Mouse (Mus musculus) embryonic facial prominence, embryonic 10.5 days (tissue): ENCODE data around the gene March11. TPM values are rescaled to one million over a fixed set of nuclear protein-coding genes. Genes with fewer than 3 reads are reported as not detected.
A peak's percentile ranks its signal among the peaks of the same experiment; 100 is the strongest.

Experiments used
- DNase-seq: peaks from one replicate; pipeline ENCODE4 v3.0.0-alpha.2; 2017; ENCODE audit warnings: low spot score
- H3K27ac ChIP-seq: fragments of 300-500 bp; sonication (generic); replicated peaks from 2 replicates; pipeline ENCODE4 v1.5.1; 2016; ENCODE audit warnings: mild to moderate bottlenecking
- H3K27me3 ChIP-seq: fragments of 300-500 bp; sonication (generic); replicated peaks from 2 replicates; pipeline ENCODE4 v1.6.1; 2016; ENCODE audit warnings: low read depth, mild to moderate bottlenecking; ENCODE audit not compliant: poor library complexity, severe bottlenecking
- H3K36me3 ChIP-seq: fragments of 300-500 bp; sonication (generic); replicated peaks from 2 replicates; pipeline ENCODE4 v1.6.1; 2016; ENCODE audit warnings: mild to moderate bottlenecking, moderate library complexity
- H3K4me1 ChIP-seq: fragments of 300-500 bp; sonication (generic); 2 replicates; pipeline ENCODE4 v1.6.1; 2016
- H3K4me3 ChIP-seq: fragments of 300-500 bp; sonication (generic); 2 replicates; pipeline ENCODE4 v1.5.1; 2016; ENCODE audit warnings: mild to moderate bottlenecking, moderate library complexity
- H3K9me3 ChIP-seq: fragments of 300-500 bp; sonication (generic); 2 replicates; pipeline ENCODE4 v1.6.1; 2016; ENCODE audit warnings: mild to moderate bottlenecking
- WGBS: fragments of 180-500 bp; shearing (Covaris S2); methylation state at CpG from one replicate; pipeline ENCODE4 v1.1.7; 2016; 5-methylcytosine and 5-hydroxymethylcytosine counted together
- polyA plus RNA-seq: library from polyadenylated mRNA; unstranded; fragments of >200 nt; fragmentation: Nextera tagmentation; extraction: Ambion mirVana; gene quantifications from 2 replicates; pipeline ENCODE4 v1.2.1, GENCODE M21; 2016

March11 gene
- polyA plus RNA-seq, 1 experiment from 2014 or later = 0.51 TPM

GRCm38 (mm10) chr15:26327157-26327556 is 18.3 kb downstream of the March11 start:
- H3K36me3 ChIP-seq = no peaks in the 10 kb centered on the region
- no peak overlapping the region for H3K27ac ChIP-seq
- WGBS = 81% methylated on average over 1 of the region's 1 CpGs
- no peaks in the 10 kb centered on the region for H3K4me1 ChIP-seq
- peak; percentile 12 for DNase-seq
- H3K27me3 ChIP-seq = no peaks in the 10 kb centered on the region
- no peaks in the 10 kb centered on the region for H3K9me3 ChIP-seq
- H3K4me3 ChIP-seq = no peak overlapping the region

GRCm38 (mm10) chr15:26335791-26336190 is 26.9 kb downstream of the March11 start:
- WGBS = 88% methylated on average over 3 of the region's 3 CpGs
- Histone ChIP-seq H3K27me3 (no peaks in the 10 kb centered on the region), H3K27ac (no peak overlapping the region), H3K4me3 (no peak overlapping the region), H3K4me1 (no peaks in the 10 kb centered on the region), H3K36me3 (no peaks in the 10 kb centered on the region), H3K9me3 (no peaks in the 10 kb centered on the region)
- DNase-seq = no peak

GRCm38 (mm10) chr15:26337775-26338174 is 28.9 kb downstream of the March11 start:
- 92% methylated on average over 2 of the region's 2 CpGs for WGBS
- no peaks in the 10 kb centered on the region for H3K4me1 ChIP-seq
- H3K9me3 ChIP-seq = no peaks in the 10 kb centered on the region
- no peak for DNase-seq
- no peaks in the 10 kb centered on the region for H3K27me3 ChIP-seq
- no peaks in the 10 kb centered on the region for H3K36me3 ChIP-seq
- no peak overlapping the region for H3K27ac ChIP-seq
- no peak overlapping the region for H3K4me3 ChIP-seq

GRCm38 (mm10) chr15:26338343-26338742 is 29.5 kb downstream of the March11 start:
- no peak overlapping the region for H3K4me3 ChIP-seq
- H3K27ac ChIP-seq = no peak overlapping the region
- H3K4me1 ChIP-seq = no peaks in the 10 kb centered on the region
- WGBS = 94% methylated on average over 4 of the region's 4 CpGs
- no peaks in the 10 kb centered on the region for H3K9me3 ChIP-seq
- no peak for DNase-seq
- no peaks in the 10 kb centered on the region for H3K36me3 ChIP-seq
- H3K27me3 ChIP-seq = no peaks in the 10 kb centered on the region

GRCm38 (mm10) chr15:26340490-26340889 is 31.6 kb downstream of the March11 start:
- WGBS = 87% methylated on average over 11 of the region's 11 CpGs
- Histone ChIP-seq H3K4me3 (no peak overlapping the region), H3K27me3 (no peaks in the 10 kb centered on the region), H3K4me1 (no peaks in the 10 kb centered on the region), H3K9me3 (no peaks in the 10 kb centered on the region), H3K36me3 (no peaks in the 10 kb centered on the region), H3K27ac (no peak overlapping the region)
- DNase-seq = no peak

GRCm38 (mm10) chr15:26340966-26341365 is 32.1 kb downstream of the March11 start:
- Histone ChIP-seq H3K27me3 (no peaks in the 10 kb centered on the region), H3K4me3 (no peak overlapping the region), H3K36me3 (no peaks in the 10 kb centered on the region), H3K4me1 (no peaks in the 10 kb centered on the region), H3K27ac (no peak overlapping the region), H3K9me3 (no peaks in the 10 kb centered on the region)
- WGBS = 89% methylated on average over 6 of the region's 6 CpGs
- DNase-seq = no peak

GRCm38 (mm10) chr15:26344329-26344728 is 35.5 kb downstream of the March11 start:
- WGBS = 86% methylated on average over 5 of the region's 5 CpGs
- no peaks in the 10 kb centered on the region for H3K4me1 ChIP-seq
- no peak overlapping the region for H3K4me3 ChIP-seq
- H3K36me3 ChIP-seq = no peaks in the 10 kb centered on the region
- no peak for DNase-seq
- H3K27ac ChIP-seq = no peak overlapping the region
- H3K9me3 ChIP-seq = no peaks in the 10 kb centered on the region
- no peaks in the 10 kb centered on the region for H3K27me3 ChIP-seq

GRCm38 (mm10) chr15:26353656-26354055 is 44.8 kb downstream of the March11 start:
- Histone ChIP-seq H3K27me3 (no peaks in the 10 kb centered on the region), H3K4me3 (no peak overlapping the region), H3K27ac (no peak overlapping the region), H3K9me3 (no peaks in the 10 kb centered on the region), H3K4me1 (no peaks in the 10 kb centered on the region), H3K36me3 (no peaks in the 10 kb centered on the region)
- no peak for DNase-seq

GRCm38 (mm10) chr15:26365344-26365743 is 56.5 kb downstream of the March11 start:
- no peaks in the 10 kb centered on the region for H3K9me3 ChIP-seq
- H3K4me3 ChIP-seq = no peak overlapping the region
- H3K27ac ChIP-seq = no peak overlapping the region
- 35% methylated on average over 7 of the region's 7 CpGs for WGBS
- no peaks in the 10 kb centered on the region for H3K36me3 ChIP-seq
- peak; percentile 23 for DNase-seq
- H3K27me3 ChIP-seq = no peaks in the 10 kb centered on the region
- peaks cover 5% of the 10 kb centered on the region; the same call in 1 of the 2 replicates for H3K4me1 ChIP-seq

- Histone ChIP-seq H3K9me3 (no peaks in the 10 kb centered on the region), H3K36me3 (no peaks in the 10 kb centered on the region), H3K27me3 (no peaks in the 10 kb centered on the region), H3K4me1 (peaks cover 5% of the 10 kb centered on the region; the same call in 1 of the 2 replicates), H3K4me3 (no peak overlapping the region), H3K27ac (no peak overlapping the region)
- no peak for DNase-seq
- 88% methylated on average over 5 of the region's 5 CpGs for WGBS
Observed at GRCm38 (mm10) chr15:26366511-26366910, 57.7 kb downstream of the March11 start.

GRCm38 (mm10) chr15:26373759-26374158 is 64.9 kb downstream of the March11 start:
- Histone ChIP-seq H3K9me3 (no peaks in the 10 kb centered on the region), H3K27me3 (no peaks in the 10 kb centered on the region), H3K27ac (no peak overlapping the region), H3K4me1 (no peaks in the 10 kb centered on the region), H3K4me3 (no peak overlapping the region), H3K36me3 (no peaks in the 10 kb centered on the region)
- no peak for DNase-seq
- 93% methylated on average over 5 of the region's 5 CpGs for WGBS

GRCm38 (mm10) chr15:26374232-26374631 is 65.4 kb downstream of the March11 start:
- DNase-seq = no peak
- Histone ChIP-seq H3K9me3 (no peaks in the 10 kb centered on the region), H3K4me1 (no peaks in the 10 kb centered on the region), H3K4me3 (no peak overlapping the region), H3K27me3 (no peaks in the 10 kb centered on the region), H3K36me3 (no peaks in the 10 kb centered on the region), H3K27ac (no peak overlapping the region)
- WGBS = 89% methylated on average over 2 of the region's 2 CpGs

GRCm38 (mm10) chr15:26374946-26375345 is 66.1 kb downstream of the March11 start:
- H3K27ac ChIP-seq = no peak overlapping the region
- H3K9me3 ChIP-seq = no peaks in the 10 kb centered on the region
- H3K36me3 ChIP-seq = no peaks in the 10 kb centered on the region
- WGBS = 87% methylated on average over 3 of the region's 3 CpGs
- no peaks in the 10 kb centered on the region for H3K27me3 ChIP-seq
- H3K4me1 ChIP-seq = no peaks in the 10 kb centered on the region
- no peak overlapping the region for H3K4me3 ChIP-seq
- no peak for DNase-seq

- Histone ChIP-seq H3K36me3 (no peaks in the 10 kb centered on the region), H3K4me3 (no peak overlapping the region), H3K27me3 (no peaks in the 10 kb centered on the region), H3K27ac (no peak overlapping the region), H3K9me3 (no peaks in the 10 kb centered on the region), H3K4me1 (no peaks in the 10 kb centered on the region)
- DNase-seq = no peak
- 61% methylated on average over 2 of the region's 2 CpGs for WGBS
Observed at GRCm38 (mm10) chr15:26377355-26377754, 68.5 kb downstream of the March11 start.
